Mouse (Mus musculus): ENCODE results near the gene Rbm26. TPM values are rescaled to one million over a fixed set of nuclear protein-coding genes. Genes with fewer than 3 reads are reported as not detected.
A peak's percentile ranks its signal among the peaks of the same experiment; 100 is the strongest.

Gene Rbm26
- polyA plus RNA-seq, 1 experiment from 2014 or later, result 51.7 TPM

- Histone ChIP-seq H3K4me1 (ENCODE audit: control insufficient read depth, insufficient read depth, low read length) (peaks cover 13% of the 10 kb centered on the region), H3K27ac (ENCODE audit: low read depth, low read length) (no peak overlapping the region), H3K4me3 (ENCODE audit: low read length) (no peak overlapping the region), H3K9ac (ENCODE audit: low read depth, low read length) (no peak overlapping the region), H3K27me3 (ENCODE audit: control insufficient read depth, insufficient read depth, low read length) (no peaks in the 10 kb centered on the region), H3K36me3 (ENCODE audit: control insufficient read depth, insufficient read depth, low read length) (no peaks in the 10 kb centered on the region), H3K9me3 (ENCODE audit: control insufficient read depth, low read length) (no peaks in the 10 kb centered on the region), H3K4me2 (replicated peaks; ENCODE audit: low read depth, low read length) (no peak overlapping the region)
- WGBS, result 70% methylated on average over 6 of the region's 7 CpGs
- no peak for ATAC-seq (ENCODE audit: low FRiP score, low TSS enrichment)
Observed at GRCm38 (mm10) chr14:105178996-105179395, 1.9 kb upstream of the Rbm26 start.

- Histone ChIP-seq H3K36me3 (ENCODE audit: control insufficient read depth, insufficient read depth, low read length) (no peaks in the 10 kb centered on the region), H3K4me2 (replicated peaks; ENCODE audit: low read depth, low read length) (peak overlapping the region; percentile 67), H3K4me1 (ENCODE audit: control insufficient read depth, insufficient read depth, low read length) (peaks cover 17% of the 10 kb centered on the region), H3K9me3 (ENCODE audit: control insufficient read depth, low read length) (no peaks in the 10 kb centered on the region), H3K27me3 (ENCODE audit: control insufficient read depth, insufficient read depth, low read length) (no peaks in the 10 kb centered on the region), H3K9ac (ENCODE audit: low read depth, low read length) (peak overlapping the region; percentile 100), H3K27ac (ENCODE audit: low read depth, low read length) (peak overlapping the region; percentile 93), H3K4me3 (ENCODE audit: low read length) (peak overlapping the region; percentile 98)
- peak; percentile 77 for ATAC-seq (ENCODE audit: low FRiP score, low TSS enrichment)
- WGBS, result under 1% methylated on average over 56 of the region's 74 CpGs
Observed at GRCm38 (mm10) chr14:105176381-105177168, 552 bp downstream of the Rbm26 start.

GRCm38 (mm10) chr14:105167181-105167580 lies 9.9 kb downstream of the Rbm26 start:
- Histone ChIP-seq H3K4me3 (ENCODE audit: low read length) (no peak overlapping the region), H3K9me3 (ENCODE audit: control insufficient read depth, low read length) (no peaks in the 10 kb centered on the region), H3K27me3 (ENCODE audit: control insufficient read depth, insufficient read depth, low read length) (no peaks in the 10 kb centered on the region), H3K27ac (ENCODE audit: low read depth, low read length) (no peak overlapping the region), H3K9ac (ENCODE audit: low read depth, low read length) (no peak overlapping the region), H3K4me2 (replicated peaks; ENCODE audit: low read depth, low read length) (no peak overlapping the region), H3K36me3 (ENCODE audit: control insufficient read depth, insufficient read depth, low read length) (no peaks in the 10 kb centered on the region), H3K4me1 (ENCODE audit: control insufficient read depth, insufficient read depth, low read length) (no peaks in the 10 kb centered on the region)
- no peak for ATAC-seq (ENCODE audit: low FRiP score, low TSS enrichment)
- WGBS, result 76% methylated on average over 1 of the region's 1 CpGs

- H3K4me3 ChIP-seq (ENCODE audit: low read length), result no peak overlapping the region
- H3K9ac ChIP-seq (ENCODE audit: low read depth, low read length), result no peak overlapping the region
- H3K9me3 ChIP-seq (ENCODE audit: control insufficient read depth, low read length), result no peaks in the 10 kb centered on the region
- no peak overlapping the region for H3K27ac ChIP-seq (ENCODE audit: low read depth, low read length)
- ATAC-seq (ENCODE audit: low FRiP score, low TSS enrichment), result no peak
- H3K4me2 ChIP-seq (replicated peaks; ENCODE audit: low read depth, low read length), result no peak overlapping the region
- H3K27me3 ChIP-seq (ENCODE audit: control insufficient read depth, insufficient read depth, low read length), result no peaks in the 10 kb centered on the region
- no peaks in the 10 kb centered on the region for H3K36me3 ChIP-seq (ENCODE audit: control insufficient read depth, insufficient read depth, low read length)
- 71% methylated on average over 4 of the region's 4 CpGs for WGBS
- no peaks in the 10 kb centered on the region for H3K4me1 ChIP-seq (ENCODE audit: control insufficient read depth, insufficient read depth, low read length)
Observed at GRCm38 (mm10) chr14:105164793-105165192, 12.3 kb downstream of the Rbm26 start.

GRCm38 (mm10) chr14:105161334-105161733 lies 15.8 kb downstream of the Rbm26 start:
- Histone ChIP-seq H3K27ac (ENCODE audit: low read depth, low read length) (no peak overlapping the region), H3K36me3 (ENCODE audit: control insufficient read depth, insufficient read depth, low read length) (peaks cover 15% of the 10 kb centered on the region; the same call in 1 of the 2 replicates), H3K4me1 (ENCODE audit: control insufficient read depth, insufficient read depth, low read length) (no peaks in the 10 kb centered on the region), H3K9ac (ENCODE audit: low read depth, low read length) (no peak overlapping the region), H3K27me3 (ENCODE audit: control insufficient read depth, insufficient read depth, low read length) (no peaks in the 10 kb centered on the region), H3K4me2 (replicated peaks; ENCODE audit: low read depth, low read length) (no peak overlapping the region), H3K4me3 (ENCODE audit: low read length) (no peak overlapping the region), H3K9me3 (ENCODE audit: control insufficient read depth, low read length) (no peaks in the 10 kb centered on the region)
- no peak for ATAC-seq (ENCODE audit: low FRiP score, low TSS enrichment)
- WGBS, result 96% methylated on average over 1 of the region's 1 CpGs

- no peaks in the 10 kb centered on the region for H3K9me3 ChIP-seq (ENCODE audit: control insufficient read depth, low read length)
- peaks cover 21% of the 10 kb centered on the region; the same call in 1 of the 2 replicates for H3K36me3 ChIP-seq (ENCODE audit: control insufficient read depth, insufficient read depth, low read length)
- no peak for ATAC-seq (ENCODE audit: low FRiP score, low TSS enrichment)
- no peaks in the 10 kb centered on the region for H3K4me1 ChIP-seq (ENCODE audit: control insufficient read depth, insufficient read depth, low read length)
- no peak overlapping the region for H3K4me2 ChIP-seq (replicated peaks; ENCODE audit: low read depth, low read length)
- WGBS, result 12% methylated on average over 2 of the region's 2 CpGs
- H3K4me3 ChIP-seq (ENCODE audit: low read length), result no peak overlapping the region
- no peak overlapping the region for H3K27ac ChIP-seq (ENCODE audit: low read depth, low read length)
- no peaks in the 10 kb centered on the region for H3K27me3 ChIP-seq (ENCODE audit: control insufficient read depth, insufficient read depth, low read length)
- no peak overlapping the region for H3K9ac ChIP-seq (ENCODE audit: low read depth, low read length)
Observed at GRCm38 (mm10) chr14:105158526-105158925, 18.6 kb downstream of the Rbm26 start.

- H3K36me3 ChIP-seq (ENCODE audit: control insufficient read depth, insufficient read depth, low read length), result peaks cover 24% of the 10 kb centered on the region; the same call in 1 of the 2 replicates
- no peak overlapping the region for H3K4me2 ChIP-seq (replicated peaks; ENCODE audit: low read depth, low read length)
- no peaks in the 10 kb centered on the region for H3K27me3 ChIP-seq (ENCODE audit: control insufficient read depth, insufficient read depth, low read length)
- H3K27ac ChIP-seq (ENCODE audit: low read depth, low read length), result no peak overlapping the region
- 92% methylated on average over 3 of the region's 3 CpGs for WGBS
- H3K9me3 ChIP-seq (ENCODE audit: control insufficient read depth, low read length), result no peaks in the 10 kb centered on the region
- no peaks in the 10 kb centered on the region for H3K4me1 ChIP-seq (ENCODE audit: control insufficient read depth, insufficient read depth, low read length)
- no peak overlapping the region for H3K9ac ChIP-seq (ENCODE audit: low read depth, low read length)
- no peak overlapping the region for H3K4me3 ChIP-seq (ENCODE audit: low read length)
- ATAC-seq (ENCODE audit: low FRiP score, low TSS enrichment), result no peak
Observed at GRCm38 (mm10) chr14:105134076-105134475, 43.1 kb downstream of the Rbm26 start.

GRCm38 (mm10) chr14:105127715-105128385 lies 49.3 kb downstream of the Rbm26 start:
- Histone ChIP-seq H3K4me1 (ENCODE audit: control insufficient read depth, insufficient read depth, low read length) (no peaks in the 10 kb centered on the region), H3K4me2 (replicated peaks; ENCODE audit: low read depth, low read length) (no peak overlapping the region), H3K9me3 (ENCODE audit: control insufficient read depth, low read length) (no peaks in the 10 kb centered on the region), H3K9ac (ENCODE audit: low read depth, low read length) (no peak overlapping the region), H3K27ac (ENCODE audit: low read depth, low read length) (no peak overlapping the region), H3K4me3 (ENCODE audit: low read length) (no peak overlapping the region), H3K27me3 (ENCODE audit: control insufficient read depth, insufficient read depth, low read length) (no peaks in the 10 kb centered on the region), H3K36me3 (ENCODE audit: control insufficient read depth, insufficient read depth, low read length) (peaks cover 45% of the 10 kb centered on the region)
- ATAC-seq (ENCODE audit: low FRiP score, low TSS enrichment), result no peak
- 85% methylated on average over 4 of the region's 4 CpGs for WGBS

GRCm38 (mm10) chr14:105124513-105124912 lies 52.6 kb downstream of the Rbm26 start:
- Histone ChIP-seq H3K27ac (ENCODE audit: low read depth, low read length) (no peak overlapping the region), H3K9ac (ENCODE audit: low read depth, low read length) (no peak overlapping the region), H3K4me2 (replicated peaks; ENCODE audit: low read depth, low read length) (no peak overlapping the region), H3K4me3 (ENCODE audit: low read length) (no peak overlapping the region), H3K9me3 (ENCODE audit: control insufficient read depth, low read length) (no peaks in the 10 kb centered on the region), H3K36me3 (ENCODE audit: control insufficient read depth, insufficient read depth, low read length) (peaks cover 44% of the 10 kb centered on the region), H3K4me1 (ENCODE audit: control insufficient read depth, insufficient read depth, low read length) (no peaks in the 10 kb centered on the region), H3K27me3 (ENCODE audit: control insufficient read depth, insufficient read depth, low read length) (no peaks in the 10 kb centered on the region)
- 95% methylated on average over 9 of the region's 9 CpGs for WGBS
- ATAC-seq (ENCODE audit: low FRiP score, low TSS enrichment), result no peak
